Mouse (Mus musculus) lung, postnatal 25 days (tissue): Measurements from ENCODE around the gene Ppp4c.

Experiments used
- DNase-seq: peaks from one replicate; pipeline ENCODE4 v3.0.0; 2022; ENCODE audit warnings: low spot score

Ppp4c gene

GRCm38 (mm10) chr7:126791851-126792720 is at the start of gene Ppp4c:
Ppp4c (minus strand) TSS chr7:126792496.
- peak; percentile 98 for DNase-seq

DNA sequence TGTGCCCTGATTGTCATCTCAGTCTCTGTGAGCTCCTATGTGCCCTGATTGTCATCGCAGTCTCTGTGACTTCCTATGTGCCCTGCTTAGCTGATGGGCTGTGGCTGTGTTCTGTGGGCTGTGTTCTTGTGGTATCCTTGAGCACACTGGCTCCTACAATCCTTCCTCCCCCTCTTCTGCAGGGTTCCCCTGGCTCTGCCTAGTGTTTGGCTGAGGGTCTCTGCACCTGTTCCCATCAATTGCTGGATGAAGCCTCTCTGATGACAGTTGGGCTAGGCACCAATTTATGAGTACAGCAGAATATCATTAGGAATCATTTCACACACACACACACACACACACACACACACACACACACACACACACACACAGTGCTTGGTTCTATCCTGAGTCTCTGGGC is 41.0 kb upstream of the Ppp4c start:
- DNase-seq: no peak

- peak; percentile 86 for DNase-seq
These were observed 39.8 kb upstream of the Ppp4c start for GRCm38 (mm10) chr7:126832036-126832598.

GRCm38 (mm10) chr7:126831539-126831938 is 39.2 kb upstream of the Ppp4c start, which contains the start of gene 4930451I11Rik:
4930451I11Rik (minus strand) TSS chr7:126831639.
- no peak for DNase-seq

GRCm38 (mm10) chr7:126825952-126826351 is 33.7 kb upstream of the Ppp4c start:
- no peak for DNase-seq

- no peak for DNase-seq
These were observed 33.1 kb upstream of the Ppp4c start for GRCm38 (mm10) chr7:126825403-126825802.

DNA sequence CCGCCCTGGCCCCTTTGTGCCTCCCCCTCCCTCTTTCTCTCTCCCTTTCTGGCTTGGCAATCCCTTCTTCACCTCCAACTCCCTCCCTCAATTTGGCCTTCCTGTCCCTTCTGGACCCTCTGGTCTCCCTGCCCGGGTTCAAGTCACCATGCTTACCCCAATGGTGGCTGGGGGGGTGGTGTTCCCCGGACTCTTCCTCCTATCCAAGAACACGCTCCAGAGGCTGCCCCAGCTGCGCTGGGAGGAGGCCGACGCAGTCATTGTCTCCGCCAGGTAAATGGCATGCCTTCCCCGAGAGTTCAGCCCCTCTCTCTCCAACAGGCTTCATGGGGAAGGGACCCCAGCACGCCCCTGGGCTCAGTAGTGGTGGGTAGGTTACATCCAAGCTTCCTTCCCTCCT is 31.6 kb upstream of the Ppp4c start:
- no peak for DNase-seq

DNA sequence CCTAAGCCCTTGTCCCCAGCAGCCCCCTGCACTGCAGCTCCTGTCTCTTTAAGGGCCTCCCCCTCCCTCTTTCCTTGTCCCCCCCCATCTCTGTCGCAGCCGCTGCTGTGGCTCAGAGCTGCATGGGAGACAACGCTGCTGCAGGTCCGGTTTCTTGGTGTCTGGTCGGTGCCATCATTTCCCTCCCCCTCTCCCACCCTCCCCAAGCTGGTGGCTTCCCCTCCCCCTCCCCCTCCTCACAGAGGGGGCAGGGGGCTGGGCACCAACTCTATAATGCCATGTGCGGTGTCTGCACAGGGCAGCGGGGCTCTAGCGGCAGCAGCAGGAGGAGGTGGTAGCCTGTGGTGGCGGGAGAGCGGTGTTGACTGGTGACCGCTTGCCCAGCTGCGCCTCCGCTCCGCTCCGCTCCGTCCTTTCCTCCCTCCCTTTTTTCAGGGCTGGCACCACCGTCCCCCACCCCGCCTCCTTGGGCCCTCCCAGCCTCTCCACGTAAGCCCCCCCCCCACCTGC is 31.0 kb upstream of the Ppp4c start:
- no peak for DNase-seq

- DNase-seq: peak; percentile 42
These were observed 30.4 kb upstream of the Ppp4c start for GRCm38 (mm10) chr7:126822741-126823140.

- peak; percentile 82 for DNase-seq
These were observed 29.7 kb upstream of the Ppp4c start for GRCm38 (mm10) chr7:126821835-126822511.

GRCm38 (mm10) chr7:126818818-126819217 is 26.5 kb upstream of the Ppp4c start:
- no peak for DNase-seq

GRCm38 (mm10) chr7:126817595-126817994 is 25.3 kb upstream of the Ppp4c start:
- DNase-seq: no peak

GRCm38 (mm10) chr7:126816494-126816893 is 24.2 kb upstream of the Ppp4c start:
- DNase-seq: peak; percentile 47

DNA sequence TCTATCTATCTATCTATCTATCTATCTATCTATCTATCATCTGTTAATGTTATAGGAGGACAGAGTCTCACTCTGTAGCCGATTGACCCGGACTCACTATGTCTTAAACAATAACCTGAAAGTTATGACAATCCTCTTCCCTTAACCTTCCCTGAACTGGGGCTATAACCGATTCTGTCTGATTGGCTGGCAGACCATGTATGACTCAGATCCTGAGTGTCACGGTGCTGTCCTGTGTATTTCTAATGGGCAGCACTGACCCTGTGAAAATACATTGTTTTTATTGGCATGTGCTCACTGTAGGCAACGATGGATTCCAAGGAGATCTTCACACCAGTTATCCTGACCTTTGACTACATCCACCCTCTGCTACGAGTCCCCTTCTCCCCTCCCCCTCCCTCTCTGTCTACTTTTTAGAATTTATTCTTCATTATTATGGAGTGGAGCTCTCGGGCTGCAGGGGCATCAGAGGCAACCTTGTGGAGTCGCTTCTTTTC is 23.5 kb upstream of the Ppp4c start:
- DNase-seq: no peak

GRCm38 (mm10) chr7:126809723-126810369 is 17.6 kb upstream of the Ppp4c start:
- DNase-seq: no peak

DNA sequence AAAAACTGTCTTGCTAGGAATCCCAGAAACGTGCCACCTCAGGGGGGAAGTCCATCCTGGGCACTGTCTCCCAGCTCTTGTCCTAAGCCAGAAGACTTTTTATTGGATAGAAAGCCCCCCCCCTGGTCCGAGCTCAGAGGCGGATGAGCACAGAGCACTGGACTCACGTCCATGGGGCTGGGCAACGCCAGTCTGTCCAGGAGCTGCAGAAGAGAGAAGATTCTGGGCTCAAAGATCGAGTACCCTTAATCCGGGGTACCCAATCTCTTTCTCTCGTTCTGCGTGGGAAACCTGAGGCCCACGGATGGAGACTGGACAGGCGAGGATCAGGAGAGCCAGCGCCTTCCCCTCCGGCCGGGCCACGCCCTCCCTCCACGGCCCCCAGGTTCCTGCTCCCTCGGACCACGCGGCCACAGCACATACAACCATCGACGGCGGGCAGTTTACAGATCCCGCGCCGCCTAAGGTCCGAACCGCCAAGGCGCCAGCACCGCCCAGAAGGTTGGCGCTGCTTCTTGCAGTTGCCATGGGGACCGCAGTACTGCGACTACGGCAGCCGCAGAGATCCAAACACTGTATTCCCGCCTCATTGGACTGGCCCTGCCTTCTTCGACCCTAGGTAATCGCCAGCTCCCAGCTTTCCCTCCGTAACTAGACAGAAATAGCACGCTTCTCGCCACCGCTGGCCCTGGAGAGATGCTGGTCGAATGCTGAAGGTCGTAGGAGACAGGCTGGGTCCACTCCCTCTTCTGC is 16.6 kb upstream of the Ppp4c start:
- peak; percentile 87 for DNase-seq

DNA sequence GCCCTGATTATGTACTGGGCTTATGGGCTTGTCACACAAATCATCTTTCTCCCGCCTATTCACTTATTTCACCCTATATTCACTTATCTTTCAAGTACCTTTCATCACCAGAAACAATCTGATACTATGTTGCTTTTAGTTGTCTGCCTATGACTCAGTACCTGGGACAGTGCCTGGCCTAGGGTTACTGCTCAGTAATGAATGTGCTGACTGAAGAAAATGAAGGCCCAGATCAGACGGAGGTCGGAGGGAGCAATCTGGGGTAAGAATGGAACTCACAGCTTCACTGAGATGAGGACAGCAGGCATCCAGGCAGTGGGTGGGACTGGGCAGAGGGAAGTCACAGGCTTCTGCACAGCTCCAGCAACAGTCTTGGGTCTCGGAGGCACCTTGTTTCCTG is 15.1 kb upstream of the Ppp4c start:
- no peak for DNase-seq

DNA sequence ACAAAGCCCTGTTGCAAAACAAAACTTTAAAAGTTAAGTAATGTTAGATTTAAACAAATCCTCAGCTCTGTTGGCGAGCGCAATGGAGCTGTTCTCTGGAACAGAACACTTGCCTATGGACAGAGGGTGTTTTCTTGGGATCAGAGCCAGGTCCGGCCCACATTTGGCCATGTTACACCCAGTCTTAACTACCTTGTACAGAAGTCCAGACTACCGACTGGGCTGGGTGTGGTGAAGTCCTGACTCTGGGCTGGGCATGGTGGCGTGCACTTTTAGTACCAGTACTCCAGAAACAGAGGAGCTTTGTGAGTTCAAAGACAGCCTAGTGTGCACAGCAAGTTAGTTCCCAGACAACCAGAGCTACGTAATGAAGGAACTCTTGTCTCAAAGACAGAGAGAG is 14.7 kb upstream of the Ppp4c start:
- DNase-seq: peak; percentile 71

DNA sequence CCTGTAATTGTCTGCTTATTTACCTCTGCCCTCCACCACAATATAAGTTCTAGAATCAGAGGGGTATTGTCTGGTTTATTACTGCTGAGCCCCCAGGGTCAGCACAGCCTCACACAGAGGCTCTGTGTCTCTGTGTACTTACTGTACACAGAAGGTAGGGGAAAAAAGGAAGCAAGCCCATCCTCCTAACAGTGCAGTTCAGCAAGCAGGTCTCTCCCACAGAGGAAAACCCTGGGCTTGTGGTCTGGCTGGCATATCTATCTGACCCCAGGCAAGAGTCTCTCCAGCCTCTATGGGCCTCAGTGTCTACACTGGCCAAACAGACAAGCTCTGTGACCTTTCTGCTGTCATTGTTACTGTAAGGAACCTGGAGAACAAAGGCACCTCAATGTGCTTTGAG is 11.5 kb upstream of the Ppp4c start:
- no peak for DNase-seq

DNA sequence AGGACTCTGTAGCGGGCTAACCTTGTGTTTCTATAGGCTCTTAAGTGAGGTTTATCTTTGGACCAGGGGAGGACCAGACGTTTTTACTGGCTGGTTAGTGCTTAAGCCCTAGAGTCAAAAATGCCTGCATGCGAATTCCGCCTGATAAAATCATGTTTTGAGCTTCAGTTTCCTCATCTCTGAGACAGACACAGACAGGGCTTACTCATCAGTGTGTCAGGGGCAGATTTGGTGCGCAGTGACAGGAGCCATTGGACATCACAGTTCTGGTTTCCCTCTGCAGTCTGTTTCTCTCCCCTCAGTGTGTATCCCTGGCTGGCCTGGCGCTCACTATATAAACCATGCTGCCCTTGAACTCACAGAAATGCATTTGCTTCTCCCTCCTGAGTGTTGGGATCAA is 10.9 kb upstream of the Ppp4c start:
- no peak for DNase-seq

GRCm38 (mm10) chr7:126802134-126802889 is 10.0 kb upstream of the Ppp4c start:
- DNase-seq: no peak
